Mouse (Mus musculus): ENCODE data around the gene Gdap2. TPM values are rescaled to one million over a fixed set of nuclear protein-coding genes. Genes with fewer than 3 reads are reported as not detected.

The Gdap2 gene
- polyA plus RNA-seq, 1 experiment from 2014 or later, result 35.2 TPM

Other genes starting within 250 kb of the Gdap2 start
- 63.0 and 69.6 TPM in 2 replicates for gene Wdr3, start within 50 bp of the Gdap2 start, polyA plus RNA-seq (2014; fragmentation: Nextera tagmentation; extraction: Ambion mirVana)